Mouse (Mus musculus) left cerebral cortex, adult 18-20 months (tissue): ENCODE data around the gene Rhoj. TPM values are rescaled to one million over a fixed set of nuclear protein-coding genes. Genes with fewer than 3 reads are reported as not detected.
A peak's percentile ranks its signal among the peaks of the same experiment; 100 is the strongest.

ENCODE experiments used
- DNase-seq, 2 experiments: peaks; one replicate each; pipeline ENCODE4 v3.0.0; 2021 to 2022; ENCODE audit warnings: low spot score in 2 of 2, mixed read lengths in 1 of 2
- long read RNA-seq, 2 experiments: library from polyadenylated mRNA; stranded (forward); transcript quantifications; one replicate each; pipeline ENCODE4 v2.0.0; 2021
- total RNA-seq, 2 experiments: library from RNA; stranded (reverse); gene quantifications; 2 replicates each; pipeline ENCODE4 v1.2.3; 2021

Gene Rhoj
- total RNA-seq: 1 to 10 TPM; 3.3 to 3.7 TPM
- long read RNA-seq, experiment 1, partial matches to known transcripts: 0 of 4 reads
- long read RNA-seq, experiment 1, other reads (novel, unspliced or antisense): 0 of 4 reads
- long read RNA-seq, experiment 2, partial matches to known transcripts: 0 of 4 reads
- long read RNA-seq, experiment 2, other reads (novel, unspliced or antisense): 2 of 4 reads

- peak; percentile 36 to 57 for DNase-seq
Measured at GRCm38 (mm10) chr12:75307961-75308951, at the start of gene Rhoj. Gene Rhoj (plus strand): TSS chr12:75308322.

DNA sequence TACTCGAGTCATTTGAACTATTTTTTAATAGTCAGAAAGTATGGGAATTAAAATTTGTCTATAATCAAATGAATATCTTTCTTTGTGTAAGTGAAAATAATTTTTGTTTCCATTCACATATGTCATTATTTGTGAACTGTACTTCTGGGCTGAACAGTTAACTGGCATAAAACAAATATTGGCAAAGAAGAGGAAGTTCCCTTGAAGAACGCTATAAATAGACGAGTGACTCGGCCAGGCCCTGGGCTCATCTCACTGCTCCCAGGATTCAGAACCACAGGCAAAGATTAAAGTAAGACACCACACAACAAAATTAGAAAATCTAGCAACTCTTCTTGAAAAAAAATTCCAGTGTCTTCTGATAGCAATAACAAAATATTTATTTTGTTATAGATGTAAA lies 36.4 kb upstream of the Rhoj start:
- DNase-seq: no peak

- no peak for DNase-seq
Measured at GRCm38 (mm10) chr12:75275730-75276129, 32.4 kb upstream of the Rhoj start.

DNA sequence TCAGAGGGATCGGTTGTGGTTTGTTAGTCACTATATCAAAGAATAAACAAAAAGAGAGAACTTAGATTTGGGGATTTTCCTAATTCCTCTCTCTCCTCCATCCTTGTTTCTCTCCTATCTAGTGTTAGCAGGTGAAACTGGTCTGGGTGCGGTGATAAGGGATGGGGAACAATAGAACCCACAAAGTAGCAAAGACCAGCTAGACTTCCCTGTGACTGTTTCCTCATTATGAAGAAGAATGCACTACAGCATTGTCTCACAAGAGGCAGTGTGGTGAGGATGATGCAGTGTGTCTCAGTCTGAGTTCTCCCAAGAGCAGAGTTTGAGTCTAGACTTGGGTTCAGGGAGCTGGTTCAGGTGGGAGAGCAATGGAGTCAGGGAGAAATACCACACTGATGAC lies 30.7 kb upstream of the Rhoj start:
- no peak for DNase-seq

DNA sequence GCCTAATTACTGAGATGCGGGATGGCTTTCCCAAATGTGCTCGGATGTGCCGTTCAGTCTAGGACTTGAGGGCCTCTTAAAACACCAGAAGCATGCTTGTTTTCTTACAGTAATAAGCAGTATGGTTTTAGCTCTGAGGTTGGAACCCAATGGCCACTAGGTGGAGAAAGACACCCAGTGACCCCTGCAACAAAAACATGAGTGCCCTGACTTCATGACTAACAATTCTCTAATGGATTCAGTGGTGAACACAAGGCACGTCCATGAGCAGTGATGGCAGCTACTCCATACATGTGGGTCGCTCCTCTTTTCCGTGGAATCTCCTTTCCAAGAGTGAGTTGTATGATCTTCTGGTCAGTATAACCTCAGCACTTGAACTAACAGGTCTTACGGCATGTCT lies 27.6 kb upstream of the Rhoj start:
- no peak for DNase-seq

- DNase-seq: no peak
Measured at GRCm38 (mm10) chr12:75283226-75283625, 24.9 kb upstream of the Rhoj start.

DNA sequence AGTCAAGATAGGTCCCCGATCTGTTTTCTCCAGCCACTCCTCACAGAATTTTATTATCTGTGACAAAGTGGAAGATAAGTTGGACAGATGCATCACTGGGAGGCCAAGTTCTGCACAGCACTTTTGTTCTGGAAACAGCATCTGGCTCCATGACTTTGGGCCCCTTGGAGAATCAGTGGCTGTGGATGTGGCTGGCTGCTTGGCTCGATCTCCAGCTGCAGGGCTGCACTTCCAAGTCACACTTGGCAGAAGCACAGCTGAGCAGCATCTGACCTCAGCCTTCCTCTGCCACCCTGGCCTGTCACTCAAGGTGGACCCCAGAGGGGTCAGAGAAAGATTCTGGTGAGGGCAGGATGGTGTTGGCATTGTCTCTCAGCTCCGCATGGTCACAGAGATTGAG lies 22.0 kb upstream of the Rhoj start:
- DNase-seq: no peak

- no peak for DNase-seq
Measured at GRCm38 (mm10) chr12:75290524-75290923, 17.6 kb upstream of the Rhoj start.

- DNase-seq: no peak
Measured at GRCm38 (mm10) chr12:75291556-75291955, 16.6 kb upstream of the Rhoj start.

- DNase-seq: no peak
Measured at GRCm38 (mm10) chr12:75292939-75293338, 15.2 kb upstream of the Rhoj start.

GRCm38 (mm10) chr12:75299865-75300264 lies 8.3 kb upstream of the Rhoj start:
- no peak for DNase-seq

DNA sequence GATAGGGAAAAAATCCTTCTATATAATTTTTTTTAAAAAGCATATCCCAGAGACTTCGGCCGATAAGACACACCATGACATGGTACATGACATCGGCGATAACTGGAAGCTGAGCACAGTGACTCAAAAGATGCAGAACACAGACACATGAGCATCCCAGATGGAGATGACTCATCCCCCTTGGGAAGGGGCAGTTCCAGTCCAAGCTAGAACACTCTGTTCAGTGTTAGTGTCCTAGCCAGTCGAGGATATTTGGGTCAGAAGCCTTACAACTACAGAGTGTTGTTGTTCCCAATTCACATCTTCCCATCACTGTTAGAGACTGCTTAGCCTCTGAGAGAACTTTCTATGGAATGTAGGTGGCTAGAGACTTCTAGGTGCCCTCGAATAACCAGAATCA lies 4.0 kb upstream of the Rhoj start:
- DNase-seq: peak in 1 of 2 experiments; percentile 27

GRCm38 (mm10) chr12:75309756-75310155 lies 1.6 kb downstream of the Rhoj start:
- DNase-seq: no peak

GRCm38 (mm10) chr12:75310766-75311165 lies 2.6 kb downstream of the Rhoj start:
- no peak for DNase-seq

DNA sequence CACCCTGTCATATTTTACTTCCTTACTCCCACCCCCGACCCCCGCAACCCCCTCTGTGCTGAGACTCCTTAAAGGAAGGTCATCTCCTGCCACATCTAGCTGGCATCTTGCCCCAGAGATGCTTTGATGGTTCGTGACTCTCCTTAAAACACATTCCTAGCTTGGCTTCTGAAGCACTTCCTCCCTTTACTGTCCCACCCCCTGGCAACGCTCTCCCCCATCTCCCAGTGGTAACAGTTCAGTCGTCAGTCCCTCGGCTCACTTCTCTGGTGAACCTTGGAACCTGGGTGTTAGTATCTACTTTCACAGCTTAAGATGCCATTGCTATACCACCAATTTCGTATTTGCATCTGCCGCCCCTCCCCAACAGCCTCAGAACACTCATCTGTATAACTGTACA lies 3.8 kb downstream of the Rhoj start:
- DNase-seq: no peak

GRCm38 (mm10) chr12:75313992-75314391 lies 5.9 kb downstream of the Rhoj start:
- no peak for DNase-seq

DNA sequence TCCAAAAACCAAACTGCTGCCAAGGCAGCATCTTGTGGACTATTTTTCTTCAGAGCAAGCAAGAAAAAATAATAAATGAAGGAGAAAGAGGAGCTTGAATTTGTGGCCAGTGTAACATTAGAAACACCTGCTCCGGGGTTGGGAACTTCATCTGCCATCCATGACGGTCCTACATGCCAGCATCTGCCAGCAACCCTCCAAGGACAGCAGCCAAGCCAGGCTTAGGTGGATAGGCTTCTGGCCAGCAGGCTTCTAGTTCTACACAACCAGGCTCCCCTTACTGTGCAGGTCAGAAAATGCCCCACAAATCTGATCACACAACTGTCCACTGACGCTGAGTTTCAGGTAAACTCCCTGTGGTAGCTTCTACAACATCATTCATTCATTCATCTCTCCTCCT lies 7.7 kb downstream of the Rhoj start:
- no peak for DNase-seq

DNA sequence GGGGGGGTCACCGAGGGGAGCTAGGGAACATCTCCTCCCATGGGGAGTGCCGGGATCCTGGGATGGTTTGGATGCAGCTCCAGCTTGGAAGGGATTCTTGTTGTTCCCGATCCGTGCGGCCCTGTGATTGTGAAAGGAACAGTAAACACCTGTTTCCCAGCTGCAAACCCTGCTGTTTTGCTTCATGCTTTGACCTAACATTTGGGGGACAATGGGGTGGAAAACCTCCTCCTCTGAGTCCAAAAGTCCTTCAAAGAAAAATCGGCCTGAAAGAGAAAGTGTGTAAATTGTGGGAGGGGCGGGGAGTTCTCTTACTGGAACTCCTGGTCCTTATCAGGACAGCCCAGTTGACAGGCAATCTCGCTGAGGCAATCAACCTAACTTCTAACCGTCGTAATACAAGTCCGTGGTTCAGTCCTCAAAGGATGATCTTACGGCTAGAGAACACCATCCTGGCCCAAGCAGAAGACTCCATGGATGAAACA lies 12.4 kb downstream of the Rhoj start:
- DNase-seq: no peak

- DNase-seq: no peak
Measured at GRCm38 (mm10) chr12:75321189-75321588, 13.1 kb downstream of the Rhoj start.

GRCm38 (mm10) chr12:75329188-75329587 lies 21.1 kb downstream of the Rhoj start:
- no peak for DNase-seq

- DNase-seq: no peak
Measured at GRCm38 (mm10) chr12:75339894-75340293, 31.8 kb downstream of the Rhoj start.

- DNase-seq: no peak
Measured at GRCm38 (mm10) chr12:75340331-75340730, 32.2 kb downstream of the Rhoj start.
